18 mouse cellular contexts compared by ENCODE assay signal in genomic region chr8:118190866-118191265, GRCm38 (mm10).
A peak's percentile ranks its signal among the peaks of the same experiment; 100 is the strongest.
DNase-seq lines count a peak whose midpoint lies in the region; ATAC-seq and TF ChIP-seq lines count a peak whose summit lies in the region.
"Had no signal": no experiment of that assay in that cellular context is flagged by ENCODE, and none has a peak within 500 bp of the region (broad histone marks: within the 10 kb centered on the region; RNA-seq: fewer than 3 reads in every experiment).

No protein-coding gene starts in this region.

- 73% methylated on average over 6 of the region's 6 CpGs for WGBS in embryonic facial prominence, embryonic 14.5 days
- WGBS in embryonic facial prominence, embryonic 10.5 days: 93% methylated on average over 6 of the region's 6 CpGs
- 81% methylated on average over 6 of the region's 6 CpGs for WGBS in limb, embryonic 14.5 days
- WGBS in limb, embryonic 10.5 days: 97% methylated on average over 6 of the region's 6 CpGs
- whole genome bisulfite sequencing in heart, embryonic 12.5 days: 28% methylated on average over 6 of the region's 6 CpGs
- 93% methylated on average over 6 of the region's 6 CpGs for WGBS in forebrain, embryonic 11.5 days

- no peaks in the 10 kb centered on the region for H3K36me3 ChIP-seq in embryonic facial prominence, embryonic 14.5 days (ENCODE audit: control insufficient read depth, insufficient read depth, low read length)
- H3K36me3 ChIP-seq in embryonic facial prominence, embryonic 10.5 days (replicated peaks): no peaks in the 10 kb centered on the region
- no peaks in the 10 kb centered on the region for H3K36me3 ChIP-seq in limb, embryonic 14.5 days (ENCODE audit: control insufficient read depth, insufficient read depth, low read length)
- H3K36me3 ChIP-seq in limb, embryonic 10.5 days: no peaks in the 10 kb centered on the region
- no peaks in the 10 kb centered on the region for H3K36me3 ChIP-seq in heart, embryonic 12.5 days
- no peaks in the 10 kb centered on the region for H3K36me3 ChIP-seq in forebrain, embryonic 11.5 days (ENCODE audit: control insufficient read depth, insufficient read depth, low read length)
- H3K36me3 ChIP-seq: hindbrain, embryonic 13.5 days; liver, embryonic 12.5 days; midbrain, embryonic 10.5 days; stomach, embryonic 15.5 days had no signal

- no peak for ATAC-seq in embryonic facial prominence, embryonic 14.5 days (ENCODE audit: low read depth)
- ATAC-seq in limb, embryonic 14.5 days (ENCODE audit: low FRiP score, low read depth): no peak
- ATAC-seq in heart, embryonic 12.5 days (ENCODE audit: insufficient number of reproducible peaks, low FRiP score): 0 out of 2 replicates have a peak, but pooled peaks have one; percentile 43
- no peak for ATAC-seq in forebrain, embryonic 11.5 days (replicated peaks; ENCODE audit: low FRiP score)
- ATAC-seq: liver, embryonic 12.5 days; lung, postnatal 0 days had no signal

- no peak overlapping the region for H3K4me2 ChIP-seq in embryonic facial prominence, embryonic 14.5 days (ENCODE audit: low read depth, low read length)
- H3K4me2 ChIP-seq in limb, embryonic 14.5 days (replicated peaks; ENCODE audit: low read depth, low read length, severe bottlenecking): no peak overlapping the region
- peak overlapping the region; percentile 27 for H3K4me2 ChIP-seq in heart, embryonic 12.5 days
- H3K4me2 ChIP-seq in forebrain, embryonic 11.5 days (ENCODE audit: low read depth, low read length, severe bottlenecking): no peak overlapping the region
- H3K4me2 ChIP-seq: hindbrain, embryonic 13.5 days; liver, embryonic 12.5 days; stomach, embryonic 15.5 days had no signal

- no peaks in the 10 kb centered on the region for H3K27me3 ChIP-seq in embryonic facial prominence, embryonic 14.5 days (replicated peaks; ENCODE audit: control insufficient read depth, insufficient read depth, low read length)
- no peaks in the 10 kb centered on the region for H3K27me3 ChIP-seq in embryonic facial prominence, embryonic 10.5 days (replicated peaks; ENCODE audit: low read depth, poor library complexity, severe bottlenecking)
- no peaks in the 10 kb centered on the region for H3K27me3 ChIP-seq in limb, embryonic 14.5 days (ENCODE audit: control insufficient read depth, insufficient read depth, low read length)
- no peaks in the 10 kb centered on the region for H3K27me3 ChIP-seq in limb, embryonic 10.5 days (ENCODE audit: low read depth, poor library complexity, severe bottlenecking)
- no peaks in the 10 kb centered on the region for H3K27me3 ChIP-seq in heart, embryonic 12.5 days (replicated peaks)
- H3K27me3 ChIP-seq in forebrain, embryonic 11.5 days (ENCODE audit: control insufficient read depth, insufficient read depth, low read length): no peaks in the 10 kb centered on the region
- H3K27me3 ChIP-seq: hindbrain, embryonic 13.5 days; liver, embryonic 12.5 days; stomach, embryonic 15.5 days had no signal

- TF ChIP-seq POLR2A in limb, embryonic 14.5 days (IDR thresholded peaks at IDR 0.05; ENCODE audit: borderline replicate concordance, extremely low read depth, insufficient read depth, insufficient read length): no peak

- H3K4me1 ChIP-seq in embryonic facial prominence, embryonic 14.5 days (ENCODE audit: control insufficient read depth, insufficient read depth, low read length): no peaks in the 10 kb centered on the region
- no peaks in the 10 kb centered on the region for H3K4me1 ChIP-seq in embryonic facial prominence, embryonic 10.5 days
- H3K4me1 ChIP-seq in limb, embryonic 14.5 days (ENCODE audit: control insufficient read depth, insufficient read depth, low read length): no peaks in the 10 kb centered on the region
- no peaks in the 10 kb centered on the region for H3K4me1 ChIP-seq in limb, embryonic 10.5 days
- H3K4me1 ChIP-seq in heart, embryonic 12.5 days (replicated peaks): peaks cover 36% of the 10 kb centered on the region
- H3K4me1 ChIP-seq in forebrain, embryonic 11.5 days (replicated peaks; ENCODE audit: control insufficient read depth, insufficient read depth, low read length): no peaks in the 10 kb centered on the region
- H3K4me1 ChIP-seq: liver, embryonic 12.5 days; midbrain, embryonic 10.5 days; stomach, embryonic 15.5 days had no signal

- no peak overlapping the region for H3K27ac ChIP-seq in embryonic facial prominence, embryonic 14.5 days (replicated peaks; ENCODE audit: low read depth, low read length)
- H3K27ac ChIP-seq in embryonic facial prominence, embryonic 10.5 days (replicated peaks): no peak overlapping the region
- no peak overlapping the region for H3K27ac ChIP-seq in limb, embryonic 14.5 days (replicated peaks; ENCODE audit: low read depth, low read length)
- H3K27ac ChIP-seq in limb, embryonic 10.5 days: no peak overlapping the region
- peak overlapping the region; percentile 76 for H3K27ac ChIP-seq in heart, embryonic 12.5 days (ENCODE audit: poor library complexity, severe bottlenecking)
- no peak overlapping the region for H3K27ac ChIP-seq in forebrain, embryonic 11.5 days (ENCODE audit: low read depth, low read length)
- H3K27ac ChIP-seq: hindbrain, embryonic 13.5 days; liver, embryonic 12.5 days; midbrain, embryonic 10.5 days; stomach, embryonic 15.5 days had no signal

- no peaks in the 10 kb centered on the region for H3K9me3 ChIP-seq in embryonic facial prominence, embryonic 14.5 days (ENCODE audit: control insufficient read depth, low read length)
- no peaks in the 10 kb centered on the region for H3K9me3 ChIP-seq in embryonic facial prominence, embryonic 10.5 days
- H3K9me3 ChIP-seq in limb, embryonic 14.5 days (ENCODE audit: control insufficient read depth, low read length): no peaks in the 10 kb centered on the region
- H3K9me3 ChIP-seq in limb, embryonic 10.5 days (replicated peaks): no peaks in the 10 kb centered on the region
- H3K9me3 ChIP-seq in heart, embryonic 12.5 days (replicated peaks): no peaks in the 10 kb centered on the region
- H3K9me3 ChIP-seq in forebrain, embryonic 11.5 days (ENCODE audit: control insufficient read depth, low read length): no peaks in the 10 kb centered on the region
- H3K9me3 ChIP-seq: hindbrain, embryonic 13.5 days; liver, embryonic 12.5 days; midbrain, embryonic 10.5 days; stomach, embryonic 15.5 days had no signal

- H3K9ac ChIP-seq in embryonic facial prominence, embryonic 14.5 days (ENCODE audit: low read depth, low read length): no peak overlapping the region
- no peak overlapping the region for H3K9ac ChIP-seq in limb, embryonic 14.5 days (ENCODE audit: low read depth, low read length, severe bottlenecking)
- no peak overlapping the region for H3K9ac ChIP-seq in heart, embryonic 12.5 days
- H3K9ac ChIP-seq in forebrain, embryonic 11.5 days (ENCODE audit: low read length): no peak overlapping the region
- H3K9ac ChIP-seq: hindbrain, embryonic 13.5 days; liver, embryonic 12.5 days; stomach, embryonic 15.5 days had no signal

- no peak overlapping the region for H3K4me3 ChIP-seq in embryonic facial prominence, embryonic 14.5 days (ENCODE audit: low read depth, low read length)
- no peak overlapping the region for H3K4me3 ChIP-seq in embryonic facial prominence, embryonic 10.5 days
- no peak overlapping the region for H3K4me3 ChIP-seq in limb, embryonic 14.5 days (replicated peaks; ENCODE audit: low read length)
- H3K4me3 ChIP-seq in limb, embryonic 10.5 days: no peak overlapping the region
- no peak overlapping the region for H3K4me3 ChIP-seq in heart, embryonic 12.5 days
- H3K4me3 ChIP-seq in forebrain, embryonic 11.5 days (ENCODE audit: low read depth, low read length): no peak overlapping the region
- H3K4me3 ChIP-seq: hindbrain, embryonic 13.5 days; liver, embryonic 12.5 days; midbrain, embryonic 10.5 days; stomach, embryonic 15.5 days had no signal

- peak; percentile 14 for DNase-seq in embryonic facial prominence, embryonic 14.5 days (ENCODE audit: low spot score)
- DNase-seq in embryonic facial prominence, embryonic 10.5 days (ENCODE audit: low spot score): no peak
- peak; percentile 6 for DNase-seq in limb, embryonic 14.5 days (ENCODE audit: low spot score)
- DNase-seq in limb, embryonic 10.5 days (ENCODE audit: low spot score): no peak
- DNase-seq in skeletal muscle tissue, adult 2 months (ENCODE audit: low read depth, low spot score): peak; percentile 13
- no peak for DNase-seq in forebrain, embryonic 11.5 days (ENCODE audit: low spot score)
- DNase-seq in cerebellum, adult 18-20 months: no peak
- DNase-seq: cerebellum, adult 9-10 months; kidney, adult 2 months; kidney, postnatal 36 days; right cerebral cortex, postnatal 4 days; thymus, postnatal 36 days had no signal

Comparison
In these comparisons a context has a peak if more than half of its experiments do, and no peak if none do; other contexts are left out.
1. DNase-seq: peak in embryonic facial prominence, embryonic 14.5 days (single experiment), limb, embryonic 14.5 days (single experiment) and skeletal muscle tissue, adult 2 months (single experiment); none in embryonic facial prominence, embryonic 10.5 days (single experiment), limb, embryonic 10.5 days (single experiment), forebrain, embryonic 11.5 days (single experiment) and cerebellum, adult 18-20 months (0 of 2).